In genomic region chr16:78302678-78303050, GRCm38 (mm10) we compare ENCODE assay signal across 8 mouse cellular contexts. TPM values are rescaled to one million over a fixed set of nuclear protein-coding genes. Genes with fewer than 3 reads are reported as not detected.
DNase-seq lines count a peak whose midpoint lies in the region; ATAC-seq and TF ChIP-seq lines count a peak whose summit lies in the region.

No protein-coding gene starts in this region.

- ATAC-seq in megakaryocyte, adult 5-6 weeks (ENCODE audit: poor library complexity, severe bottlenecking): no peak

- H3ac ChIP-seq in myocyte (ENCODE audit: control insufficient read depth, insufficient read length): no peak overlapping the region

- 0 out of 2 replicates have a peak, but pooled peaks cover 6% of the 10 kb centered on the region for H3K27me3 ChIP-seq in hindbrain, embryonic 10.5 days (ENCODE audit: insufficient read depth, poor library complexity, severe bottlenecking)
- H3K27me3 ChIP-seq in myocyte (ENCODE audit: control insufficient read depth, insufficient read depth, insufficient read length): no peaks in the 10 kb centered on the region

- DNase-seq in ovary, postnatal 36 days (ENCODE audit: low spot score): peak; percentile 12
- DNase-seq in ovary, postnatal 10 days (ENCODE audit: low spot score): no peak
- peak; percentile 67 for DNase-seq in embryo, embryonic 10.5 days (ENCODE audit: low spot score)
- peak; percentile 36 for DNase-seq in hindbrain, embryonic 10.5 days (ENCODE audit: low spot score)
- DNase-seq in layer of hippocampus, postnatal 36 days: peak; percentile 30 to 33
- DNase-seq in MN1 (ENCODE audit: low spot score): no peak

- peak overlapping the region; percentile 69 for H3K4me2 ChIP-seq in myocyte (ENCODE audit: low read depth)

- peaks cover 38% of the 10 kb centered on the region for H3K36me3 ChIP-seq in hindbrain, embryonic 10.5 days
- H3K36me3 ChIP-seq in myocyte (ENCODE audit: control insufficient read depth, insufficient read depth): no peaks in the 10 kb centered on the region

- H3K4me1 ChIP-seq in hindbrain, embryonic 10.5 days (replicated peaks): peaks cover 28% of the 10 kb centered on the region

- TF ChIP-seq POLR2A in myocyte (IDR thresholded peaks at IDR 0.05; ENCODE audit: insufficient read length, low read depth): no peak

- peak overlapping the region; percentile 98 for H3K4me3 ChIP-seq in hindbrain, embryonic 10.5 days
- peak overlapping the region; percentile 25 for H3K4me3 ChIP-seq in myocyte

- peak overlapping the region; percentile 97 for H3K27ac ChIP-seq in hindbrain, embryonic 10.5 days

- H3K79me2 ChIP-seq in myocyte (ENCODE audit: control insufficient read depth, insufficient read depth): no peaks in the 10 kb centered on the region

- H3K9me3 ChIP-seq in hindbrain, embryonic 10.5 days: no peaks in the 10 kb centered on the region

- WGBS in hindbrain, embryonic 10.5 days: 5% methylated on average over 10 of the region's 10 CpGs

TF ChIP-seq in myocyte, 11 proteins besides CTCF, POLR2A, EP300 and RAD21:
- TF ChIP-seq CEBPB (IDR thresholded peaks at IDR 0.05; ENCODE audit: insufficient read depth, poor library complexity, severe bottlenecking): 0 out of 2 replicates have a peak, but pooled peaks have one; percentile 47
- TF ChIP-seq SRF (IDR thresholded peaks at IDR 0.05; ENCODE audit: control insufficient read depth, insufficient read length, low read depth): no peak
- TF ChIP-seq REST (IDR thresholded peaks at IDR 0.05; ENCODE audit: insufficient read depth, insufficient read length): no peak
- no peak for TF ChIP-seq MYOD1 (IDR thresholded peaks at IDR 0.05; ENCODE audit: control insufficient read depth in 1 of 3, insufficient read length in 2 of 3, low read depth in 2 of 3)
TF ChIP-seq in myocyte: peak in this region for 1.

RNA-seq across cellular contexts. Expression of gene Cxadr, which starts 1.4 kb away (rescaled TPM):
- 48.3 and 58.4 TPM in 2 replicates for polyA plus RNA-seq in hindbrain, embryonic 10.5 days (2016; fragmentation: Nextera tagmentation; extraction: Ambion mirVana)
- 10 to 100 TPM; 15.8 to 16.8 TPM for total RNA-seq in layer of hippocampus, postnatal 36 days (2021)
- 0.67 TPM for polyA plus RNA-seq in myocyte (2012; fragmentation: generic; extraction: Trizol)
- not detected in 2 replicates for total RNA-seq in megakaryocyte, adult 5-6 weeks (2015)
- 0.07 and 0.20 TPM in 2 replicates for total RNA-seq in megakaryocyte, adult 5-6 weeks (2017)

Comparison
In these comparisons a context has a peak if more than half of its experiments do, and no peak if none do; other contexts are left out.
1. DNase-seq: peak in ovary, postnatal 36 days (single experiment), embryo, embryonic 10.5 days (single experiment), hindbrain, embryonic 10.5 days (single experiment) and layer of hippocampus, postnatal 36 days (2 of 2); none in ovary, postnatal 10 days (single experiment) and MN1 (single experiment).
2. RNA of gene Cxadr, which starts 1.4 kb away (total RNA-seq): 15.8 to 16.8 TPM in layer of hippocampus, postnatal 36 days; 0.07 to 0.20 TPM in megakaryocyte, adult 5-6 weeks; every median in the first group is over 10 times any median in the second.